Mouse (Mus musculus): Measurements from ENCODE around the gene Lipi. TPM values are rescaled to one million over a fixed set of nuclear protein-coding genes. Genes with fewer than 3 reads are reported as not detected.

The Lipi gene
- polyA plus RNA-seq, 1 experiment: not detected

Other genes starting within 250 kb of the Lipi start
- gene Rbm11, start 6.8 kb upstream of the Lipi start, polyA plus RNA-seq (2012; ENCODE audit: insufficient read depth, insufficient read length, missing spikeins): not detected in 2 replicates
- gene Hspa13, start 181.0 kb upstream of the Lipi start, polyA plus RNA-seq (2012; ENCODE audit: insufficient read depth, insufficient read length, missing spikeins): 10.2 and 11.0 TPM in 2 replicates